Mouse (Mus musculus) right cerebral cortex, postnatal 4 days (tissue): Measurements from ENCODE around the gene Amz1.

Source experiments
- DNase-seq: peaks from one replicate; pipeline ENCODE4 v3.0.0-alpha.2; 2022

Amz1 gene

GRCm38 (mm10) chr5:140806939-140807338 is 83.0 kb downstream of the Amz1 start:
- DNase-seq, result no peak
